Mouse (Mus musculus) kidney, embryonic 14.5 days (tissue): Measurements from ENCODE around the gene Zfp708. TPM values are rescaled to one million over a fixed set of nuclear protein-coding genes. Genes with fewer than 3 reads are reported as not detected.
A peak's percentile ranks its signal among the peaks of the same experiment; 100 is the strongest.

Experiments
- ATAC-seq: fragments of 200-750 bp; cut with Nextera tagmentation; 2 replicates; pipeline ENCODE4 v1.8.0; 2017; ENCODE audit warnings: moderate number of reproducible peaks, mild to moderate bottlenecking, moderate TSS enrichment, moderate library complexity; ENCODE audit not compliant: low FRiP score, low TSS enrichment
- H3K27ac ChIP-seq: fragments of 300-500 bp; sonication (generic); 2 replicates; pipeline ENCODE4 v1.5.1; 2014; ENCODE audit warnings: low read depth, mild to moderate bottlenecking, low read length, moderate library complexity, mixed read lengths
- H3K27me3 ChIP-seq: fragments of 300-500 bp; sonication (generic); 2 replicates; pipeline ENCODE4 v1.6.1; 2014; ENCODE audit warnings: mild to moderate bottlenecking, low read length; ENCODE audit not compliant: control insufficient read depth, insufficient read depth
- H3K36me3 ChIP-seq: fragments of 300-500 bp; sonication (generic); 2 replicates; pipeline ENCODE4 v1.6.1; 2014; ENCODE audit warnings: low read length, mixed read lengths; ENCODE audit not compliant: control insufficient read depth, insufficient read depth
- H3K4me1 ChIP-seq: fragments of 300-500 bp; sonication (generic); 2 replicates; pipeline ENCODE4 v1.6.1; 2014; ENCODE audit warnings: low read length, mixed read lengths; ENCODE audit not compliant: control insufficient read depth, insufficient read depth
- H3K4me2 ChIP-seq: fragments of 300-500 bp; sonication (generic); replicated peaks from 2 replicates; pipeline ENCODE4 v1.6.1; 2014; ENCODE audit warnings: low read depth, mild to moderate bottlenecking, low read length
- H3K4me3 ChIP-seq: fragments of 300-500 bp; sonication (generic); 2 replicates; pipeline ENCODE4 v1.5.1; 2014; ENCODE audit warnings: mild to moderate bottlenecking, low read length
- H3K9ac ChIP-seq: fragments of 300-500 bp; sonication (generic); 2 replicates; pipeline ENCODE4 v1.6.1; 2014; ENCODE audit warnings: low read depth, mild to moderate bottlenecking, low read length, moderate library complexity
- H3K9me3 ChIP-seq: fragments of 300-500 bp; sonication (generic); 2 replicates; pipeline ENCODE4 v1.6.1; 2016; ENCODE audit warnings: low read length; ENCODE audit not compliant: control insufficient read depth
- WGBS: fragments of 180-500 bp; shearing (Covaris S2); extraction: QIAGEN DNeasy Blood & Tissue Kit; methylation state at CpG from one replicate; pipeline ENCODE4 v1.1.7; 2014; 5-methylcytosine and 5-hydroxymethylcytosine counted together
- polyA plus RNA-seq: library from polyadenylated mRNA; unstranded; fragments of >200 nt; fragmentation: Nextera tagmentation; extraction: Ambion mirVana; gene quantifications from 2 replicates; pipeline ENCODE4 v1.2.1, GENCODE M21; 2014

The Zfp708 gene
- polyA plus RNA-seq, 1 experiment from 2014 or later, result 8.4 TPM

DNA sequence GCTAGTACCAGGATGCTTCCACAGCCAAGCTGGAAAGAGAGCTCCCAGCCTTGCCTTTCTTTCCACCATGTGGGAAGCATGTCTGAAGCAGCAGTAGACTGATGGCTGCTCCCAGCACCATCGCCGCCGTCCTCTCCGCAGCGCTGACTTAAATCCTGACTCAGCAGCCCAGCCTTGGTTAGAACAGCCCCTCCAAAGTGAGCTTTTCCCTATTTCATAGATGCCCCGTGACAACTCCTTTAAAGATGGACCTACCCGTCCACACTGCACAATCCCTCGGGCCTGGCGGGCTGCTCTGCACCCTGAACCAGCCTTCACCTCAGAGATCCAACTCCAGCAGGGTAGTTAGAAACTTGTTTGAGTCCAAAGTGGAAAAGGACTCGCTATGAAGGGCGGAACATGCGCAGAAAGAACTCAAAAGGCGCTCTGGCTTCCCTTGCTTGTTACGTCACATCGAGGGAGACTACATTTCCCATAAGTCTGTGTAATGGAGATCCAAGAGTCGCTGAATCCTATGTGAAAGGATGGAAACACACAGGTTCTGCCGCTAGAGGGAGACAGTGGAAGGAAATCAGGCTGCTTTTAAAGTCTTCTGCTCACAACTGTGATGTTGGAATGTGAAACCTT lies 10.5 kb upstream of the Zfp708 start, which contains the start of gene Gm28557:
Gene Gm28557 (minus strand): TSS at position 411 of the 627 bp plus-strand sequence.
- WGBS, result under 1% methylated on average over 17 of the region's 17 CpGs
- Histone ChIP-seq H3K9ac (peak within 1 kb of the TSS; percentile 73), H3K36me3 (0 out of 2 replicates have a peak, but pooled peaks cover 3% of the 10 kb centered on the region), H3K9me3 (peaks cover 4% of the 10 kb centered on the region; the same call in 1 of the 2 replicates), H3K4me1 (peaks cover 5% of the 10 kb centered on the region), H3K4me2 (peak within 1 kb of the TSS; percentile 77), H3K27me3 (no peaks in the 10 kb centered on the region), H3K4me3 (peak within 1 kb of the TSS; percentile 64), H3K27ac (peak within 1 kb of the TSS; percentile 83)
- peak; percentile 99 for ATAC-seq

GRCm38 (mm10) chr13:67107681-67108080 lies 9.9 kb upstream of the Zfp708 start:
- H3K27ac ChIP-seq, result peak overlapping the region; percentile 83; the same call in 1 of the 2 replicates

DNA sequence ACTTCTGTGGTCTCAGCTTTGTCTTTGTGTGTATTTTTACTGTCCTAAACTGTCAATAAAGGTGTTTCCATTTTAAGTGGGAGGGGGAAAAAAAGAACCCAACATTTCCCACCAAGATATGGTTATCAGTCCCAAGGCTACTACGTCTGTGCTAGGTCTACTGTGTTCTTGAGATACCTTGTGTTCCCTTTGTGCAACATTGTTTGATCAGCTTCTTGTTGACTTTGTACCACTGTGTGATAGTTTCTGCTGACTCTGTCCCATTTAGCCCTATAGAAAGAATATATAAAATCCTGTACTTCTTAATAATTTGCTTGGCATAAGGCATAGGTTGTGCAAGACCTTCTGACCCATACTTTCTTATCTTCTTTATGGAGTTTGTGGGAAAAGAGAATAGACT lies 7.6 kb downstream of the Zfp708 start:
- 83% methylated on average over 1 of the region's 1 CpGs for WGBS
- H3K36me3 ChIP-seq, result no peaks in the 10 kb centered on the region
- H3K4me1 ChIP-seq, result no peaks in the 10 kb centered on the region
- no peak for ATAC-seq
- H3K4me2 ChIP-seq, result no peak overlapping the region
- H3K9ac ChIP-seq, result no peak overlapping the region
- H3K27ac ChIP-seq, result no peak overlapping the region
- H3K4me3 ChIP-seq, result no peak overlapping the region
- no peaks in the 10 kb centered on the region for H3K9me3 ChIP-seq
- H3K27me3 ChIP-seq, result no peaks in the 10 kb centered on the region

More at GRCm38 (mm10) chr13:67107681-67108080, 9.9 kb upstream of the Zfp708 start:
- Histone ChIP-seq H3K36me3 (0 out of 2 replicates have a peak, but pooled peaks cover 3% of the 10 kb centered on the region), H3K4me2 (peak overlapping the region; percentile 77), H3K9me3 (peaks cover 4% of the 10 kb centered on the region; the same call in 1 of the 2 replicates), H3K27me3 (no peaks in the 10 kb centered on the region), H3K9ac (peak overlapping the region; percentile 73), H3K4me3 (peak overlapping the region; percentile 64), H3K4me1 (peaks cover 5% of the 10 kb centered on the region)
- WGBS, result 55% methylated on average over 9 of the region's 9 CpGs
- peak; percentile 3; the same call in 1 of the 2 replicates for ATAC-seq

- Histone ChIP-seq H3K9ac (0 out of 2 replicates have a peak overlapping the region, but pooled peaks have one; percentile 61), H3K36me3 (no peaks in the 10 kb centered on the region; the same call in 1 of the 2 replicates), H3K27me3 (no peaks in the 10 kb centered on the region), H3K27ac (peak overlapping the region; percentile 91; the same call in 1 of the 2 replicates), H3K4me3 (peak overlapping the region; percentile 64; the same call in 1 of the 2 replicates), H3K4me2 (peak overlapping the region; percentile 61), H3K4me1 (no peaks in the 10 kb centered on the region), H3K9me3 (no peaks in the 10 kb centered on the region)
- 67% methylated on average over 1 of the region's 1 CpGs for WGBS
- no peak for ATAC-seq
Measured at GRCm38 (mm10) chr13:67081946-67082345, 15.8 kb downstream of the Zfp708 start.

DNA sequence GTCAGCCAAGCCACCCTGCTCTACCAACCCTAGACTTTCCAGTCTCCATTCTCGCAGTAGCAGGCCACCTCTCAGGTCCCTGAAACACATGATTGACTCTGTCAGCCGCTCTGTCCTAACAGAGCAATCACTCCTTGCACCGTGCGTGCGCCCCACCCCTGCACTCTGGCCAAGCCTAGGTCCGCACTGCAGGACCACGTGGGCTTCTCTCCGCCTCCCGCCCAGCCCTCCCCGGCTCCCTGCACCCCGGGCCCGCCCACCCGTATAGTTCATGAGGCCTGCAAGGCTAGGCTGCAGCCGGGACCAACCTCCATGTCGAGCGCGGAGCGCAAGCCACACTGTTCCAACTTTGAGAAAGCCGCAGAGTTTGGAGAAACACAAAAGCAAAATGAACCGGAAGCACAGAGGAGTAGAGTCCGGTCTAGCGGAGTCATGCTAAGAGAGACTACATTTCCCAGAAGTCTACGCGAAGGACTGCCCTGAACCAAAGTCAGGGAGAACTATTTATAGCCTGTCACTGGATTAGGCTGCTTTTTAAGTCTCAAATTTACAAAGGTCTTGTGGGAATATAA lies 16.5 kb downstream of the Zfp708 start:
- Histone ChIP-seq H3K9me3 (no peaks in the 10 kb centered on the region), H3K4me2 (peak overlapping the region; percentile 61), H3K4me1 (no peaks in the 10 kb centered on the region), H3K27me3 (no peaks in the 10 kb centered on the region), H3K9ac (peak overlapping the region; percentile 61), H3K36me3 (no peaks in the 10 kb centered on the region; the same call in 1 of the 2 replicates), H3K27ac (peak overlapping the region; percentile 91), H3K4me3 (peak overlapping the region; percentile 64)
- peak; percentile 100 for ATAC-seq
- WGBS, result 1% methylated on average over 24 of the region's 24 CpGs

GRCm38 (mm10) chr13:67077244-67077643 lies 20.5 kb downstream of the Zfp708 start:
- H3K9ac ChIP-seq, result no peak overlapping the region
- peaks cover 21% of the 10 kb centered on the region for H3K36me3 ChIP-seq
- no peak overlapping the region for H3K27ac ChIP-seq
- no peaks in the 10 kb centered on the region for H3K4me1 ChIP-seq
- peaks cover 5% of the 10 kb centered on the region for H3K9me3 ChIP-seq
- H3K4me3 ChIP-seq, result no peak overlapping the region
- no peaks in the 10 kb centered on the region for H3K27me3 ChIP-seq
- no peak for ATAC-seq
- WGBS, result 100% methylated on average over 2 of the region's 2 CpGs
- H3K4me2 ChIP-seq, result no peak overlapping the region

DNA sequence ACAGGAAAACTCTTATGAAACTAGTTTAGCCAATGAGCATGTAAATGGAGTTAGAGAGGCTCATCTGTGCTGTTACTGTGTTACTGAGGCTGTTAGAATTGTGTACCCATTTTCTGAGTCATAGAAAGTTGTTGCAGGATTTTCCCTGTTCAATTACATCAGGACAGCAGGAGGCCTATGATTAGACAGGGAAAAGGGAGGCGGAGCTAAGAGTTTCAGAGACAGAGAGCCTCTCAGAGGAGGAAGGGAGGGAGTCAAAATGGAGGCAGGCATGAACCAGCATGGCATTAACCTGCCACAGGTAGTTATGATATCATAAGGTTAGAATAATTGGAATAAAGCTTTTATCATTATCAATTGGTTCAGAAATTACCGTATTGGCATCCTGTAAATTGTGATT lies 25.0 kb downstream of the Zfp708 start:
- no peak overlapping the region for H3K4me3 ChIP-seq
- no peak overlapping the region for H3K27ac ChIP-seq
- H3K9me3 ChIP-seq, result peaks cover 25% of the 10 kb centered on the region
- no peaks in the 10 kb centered on the region for H3K4me1 ChIP-seq
- H3K36me3 ChIP-seq, result peaks cover 40% of the 10 kb centered on the region
- H3K27me3 ChIP-seq, result no peaks in the 10 kb centered on the region
- no peak for ATAC-seq
- no peak overlapping the region for H3K4me2 ChIP-seq
- H3K9ac ChIP-seq, result no peak overlapping the region
- WGBS, result 96% methylated on average over 2 of the region's 2 CpGs

DNA sequence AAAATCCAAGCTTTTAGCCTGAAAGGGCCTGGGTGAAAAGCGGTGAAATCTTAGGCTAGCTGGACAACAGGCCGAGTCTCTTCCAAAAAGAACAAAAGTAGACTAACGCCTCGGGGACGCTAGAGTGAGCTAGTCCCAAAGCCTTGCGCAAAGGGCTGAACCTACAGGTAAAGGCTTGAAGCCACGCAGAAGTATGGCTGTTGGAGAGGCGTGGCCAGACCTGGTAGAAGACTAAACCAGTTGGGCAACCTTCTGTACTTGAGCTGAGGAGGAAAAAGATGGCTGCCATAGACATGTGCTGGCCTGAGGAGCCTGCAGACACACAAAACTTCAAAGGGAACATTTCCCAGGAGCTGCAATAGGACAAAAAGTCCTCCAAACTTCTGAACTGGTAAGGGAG lies 32.4 kb downstream of the Zfp708 start:
- 0 out of 2 replicates have a peak, but pooled peaks cover under 1% of the 10 kb centered on the region for H3K4me1 ChIP-seq
- no peak overlapping the region for H3K4me2 ChIP-seq
- 87% methylated on average over 8 of the region's 8 CpGs for WGBS
- H3K9me3 ChIP-seq, result peaks cover 11% of the 10 kb centered on the region
- H3K27ac ChIP-seq, result no peak overlapping the region
- no peaks in the 10 kb centered on the region for H3K27me3 ChIP-seq
- H3K4me3 ChIP-seq, result no peak overlapping the region
- ATAC-seq, result no peak
- no peak overlapping the region for H3K9ac ChIP-seq
- peaks cover 9% of the 10 kb centered on the region for H3K36me3 ChIP-seq

GRCm38 (mm10) chr13:67062427-67062826 lies 35.3 kb downstream of the Zfp708 start:
- 63% methylated on average over 7 of the region's 7 CpGs for WGBS
- no peak overlapping the region for H3K9ac ChIP-seq
- H3K4me1 ChIP-seq, result peaks cover 6% of the 10 kb centered on the region; the same call in 1 of the 2 replicates
- H3K27ac ChIP-seq, result no peak overlapping the region
- ATAC-seq, result no peak
- no peaks in the 10 kb centered on the region for H3K36me3 ChIP-seq
- no peaks in the 10 kb centered on the region for H3K27me3 ChIP-seq
- no peak overlapping the region for H3K4me2 ChIP-seq
- H3K9me3 ChIP-seq, result no peaks in the 10 kb centered on the region; the same call in 1 of the 2 replicates
- H3K4me3 ChIP-seq, result no peak overlapping the region
